Mouse (Mus musculus) neural tube, embryonic 14.5 days (tissue): ENCODE results near the gene Gpatch2l. TPM values are rescaled to one million over a fixed set of nuclear protein-coding genes. Genes with fewer than 3 reads are reported as not detected.
A peak's percentile ranks its signal among the peaks of the same experiment; 100 is the strongest.

Source experiments
- ATAC-seq: fragments of 200-750 bp; cut with Nextera tagmentation; 2 replicates; pipeline ENCODE4 v1.8.0; 2017; ENCODE audit warnings: low read depth, mild to moderate bottlenecking, moderate TSS enrichment, moderate library complexity
- H3K27ac ChIP-seq: fragments of 300-500 bp; sonication (generic); 2 replicates; pipeline ENCODE4 v1.5.1; 2014; ENCODE audit warnings: low read depth, mild to moderate bottlenecking, control low read depth, low read length, moderate library complexity, mixed read lengths
- H3K27me3 ChIP-seq: fragments of 300-500 bp; sonication (generic); 2 replicates; pipeline ENCODE4 v1.6.1; 2014; ENCODE audit warnings: low read length; ENCODE audit not compliant: control insufficient read depth, insufficient read depth
- H3K36me3 ChIP-seq: fragments of 300-500 bp; sonication (generic); 2 replicates; pipeline ENCODE4 v1.6.1; 2014; ENCODE audit warnings: low read length, mixed read lengths; ENCODE audit not compliant: control insufficient read depth, insufficient read depth
- H3K4me1 ChIP-seq: fragments of 300-500 bp; sonication (generic); 2 replicates; pipeline ENCODE4 v1.6.1; 2014; ENCODE audit warnings: low read length; ENCODE audit not compliant: control insufficient read depth, insufficient read depth
- H3K4me2 ChIP-seq: fragments of 300-500 bp; sonication (generic); 2 replicates; pipeline ENCODE4 v1.6.1; 2014; ENCODE audit warnings: mild to moderate bottlenecking, low read depth, low read length, control low read depth
- H3K4me3 ChIP-seq: fragments of 300-500 bp; sonication (generic); 2 replicates; pipeline ENCODE4 v1.5.1; 2014; ENCODE audit warnings: low read depth, low read length, control low read depth, mixed read lengths
- H3K9ac ChIP-seq: fragments of 300-500 bp; sonication (generic); replicated peaks from 2 replicates; pipeline ENCODE4 v1.6.1; 2014; ENCODE audit warnings: low read depth, mild to moderate bottlenecking, control low read depth, low read length, mixed read lengths
- H3K9me3 ChIP-seq: fragments of 300-500 bp; sonication (generic); 2 replicates; pipeline ENCODE4 v1.6.1; 2016; ENCODE audit warnings: low read length; ENCODE audit not compliant: control insufficient read depth
- WGBS: fragments of 180-500 bp; shearing (Covaris S2); extraction: QIAGEN DNeasy Blood & Tissue Kit; methylation state at CpG from one replicate; pipeline ENCODE4 v1.1.7; 2014; 5-methylcytosine and 5-hydroxymethylcytosine counted together
- polyA plus RNA-seq: library from polyadenylated mRNA; unstranded; fragments of >200 nt; fragmentation: Nextera tagmentation; extraction: Ambion mirVana; gene quantifications from 2 replicates; pipeline ENCODE4 v1.2.1, GENCODE M21; 2014

Gpatch2l gene
- polyA plus RNA-seq, 1 experiment from 2014 or later, result 25.9 TPM

- no peaks in the 10 kb centered on the region for H3K27me3 ChIP-seq
- no peak overlapping the region for H3K9ac ChIP-seq
- H3K4me2 ChIP-seq, result peak overlapping the region; percentile 11; the same call in 1 of the 2 replicates
- 21% methylated on average over 15 of the region's 15 CpGs for WGBS
- H3K36me3 ChIP-seq, result no peaks in the 10 kb centered on the region
- H3K27ac ChIP-seq, result no peak overlapping the region
- H3K9me3 ChIP-seq, result no peaks in the 10 kb centered on the region
- H3K4me3 ChIP-seq, result no peak overlapping the region
- H3K4me1 ChIP-seq, result no peaks in the 10 kb centered on the region
- no peak for ATAC-seq
These were observed 64.1 kb downstream of the Gpatch2l start for GRCm38 (mm10) chr12:86305635-86306243.

- no peak overlapping the region for H3K4me2 ChIP-seq
- no peak overlapping the region for H3K27ac ChIP-seq
- no peaks in the 10 kb centered on the region for H3K4me1 ChIP-seq
- H3K9ac ChIP-seq, result no peak overlapping the region
- no peaks in the 10 kb centered on the region for H3K27me3 ChIP-seq
- no peak overlapping the region for H3K4me3 ChIP-seq
- no peak for ATAC-seq
- H3K36me3 ChIP-seq, result no peaks in the 10 kb centered on the region
- no peaks in the 10 kb centered on the region for H3K9me3 ChIP-seq
- 81% methylated on average over 10 of the region's 10 CpGs for WGBS
These were observed 67.8 kb downstream of the Gpatch2l start for GRCm38 (mm10) chr12:86309474-86309873.

GRCm38 (mm10) chr12:86309902-86310301, 68.2 kb downstream of the Gpatch2l start:
- no peaks in the 10 kb centered on the region for H3K4me1 ChIP-seq
- H3K36me3 ChIP-seq, result no peaks in the 10 kb centered on the region
- 86% methylated on average over 4 of the region's 4 CpGs for WGBS

GRCm38 (mm10) chr12:86320629-86321028, 79.0 kb downstream of the Gpatch2l start:
- no peak overlapping the region for H3K4me3 ChIP-seq
- ATAC-seq, result no peak
- no peak overlapping the region for H3K27ac ChIP-seq
- WGBS, result 11% methylated on average over 12 of the region's 12 CpGs
- no peaks in the 10 kb centered on the region for H3K36me3 ChIP-seq
- no peaks in the 10 kb centered on the region for H3K9me3 ChIP-seq
- no peak overlapping the region for H3K9ac ChIP-seq
- no peaks in the 10 kb centered on the region for H3K4me1 ChIP-seq
- H3K27me3 ChIP-seq, result no peaks in the 10 kb centered on the region
- no peak overlapping the region for H3K4me2 ChIP-seq

More at GRCm38 (mm10) chr12:86309902-86310301, 68.2 kb downstream of the Gpatch2l start:
- H3K27me3 ChIP-seq, result no peaks in the 10 kb centered on the region
- H3K4me2 ChIP-seq, result no peak overlapping the region
- no peak overlapping the region for H3K27ac ChIP-seq
- H3K4me3 ChIP-seq, result no peak overlapping the region
- no peaks in the 10 kb centered on the region for H3K9me3 ChIP-seq
- no peak for ATAC-seq
- no peak overlapping the region for H3K9ac ChIP-seq

- Histone ChIP-seq H3K4me3 (no peak overlapping the region), H3K27me3 (no peaks in the 10 kb centered on the region), H3K4me2 (no peak overlapping the region), H3K4me1 (no peaks in the 10 kb centered on the region), H3K9ac (no peak overlapping the region), H3K36me3 (no peaks in the 10 kb centered on the region), H3K27ac (no peak overlapping the region), H3K9me3 (no peaks in the 10 kb centered on the region)
- no peak for ATAC-seq
- 7% methylated on average over 3 of the region's 3 CpGs for WGBS
These were observed 82.6 kb downstream of the Gpatch2l start for GRCm38 (mm10) chr12:86324297-86324696.

GRCm38 (mm10) chr12:86329813-86330212, 88.2 kb downstream of the Gpatch2l start:
- WGBS, result 62% methylated on average over 4 of the region's 4 CpGs
- H3K27ac ChIP-seq, result no peak overlapping the region
- no peak overlapping the region for H3K9ac ChIP-seq
- ATAC-seq, result no peak
- peaks cover 9% of the 10 kb centered on the region; the same call in 1 of the 2 replicates for H3K4me1 ChIP-seq
- H3K27me3 ChIP-seq, result no peaks in the 10 kb centered on the region
- no peak overlapping the region for H3K4me2 ChIP-seq
- H3K4me3 ChIP-seq, result no peak overlapping the region
- H3K36me3 ChIP-seq, result no peaks in the 10 kb centered on the region
- H3K9me3 ChIP-seq, result no peaks in the 10 kb centered on the region

GRCm38 (mm10) chr12:86330684-86331083, 89.0 kb downstream of the Gpatch2l start:
- peaks cover 9% of the 10 kb centered on the region; the same call in 1 of the 2 replicates for H3K4me1 ChIP-seq
- 37% methylated on average over 9 of the region's 9 CpGs for WGBS
- H3K4me3 ChIP-seq, result no peak overlapping the region
- peak overlapping the region; percentile 18; the same call in 1 of the 2 replicates for H3K4me2 ChIP-seq
- peak; percentile 76; the same call in 1 of the 2 replicates for ATAC-seq
- no peak overlapping the region for H3K27ac ChIP-seq
- H3K9ac ChIP-seq, result no peak overlapping the region
- no peaks in the 10 kb centered on the region for H3K27me3 ChIP-seq
- no peaks in the 10 kb centered on the region for H3K9me3 ChIP-seq
- H3K36me3 ChIP-seq, result no peaks in the 10 kb centered on the region

- no peaks in the 10 kb centered on the region for H3K36me3 ChIP-seq
- peak overlapping the region; percentile 18; the same call in 1 of the 2 replicates for H3K4me2 ChIP-seq
- 0 out of 2 replicates have a peak, but pooled peaks have one; percentile 52 for ATAC-seq
- no peaks in the 10 kb centered on the region for H3K27me3 ChIP-seq
- no peak overlapping the region for H3K27ac ChIP-seq
- peaks cover 9% of the 10 kb centered on the region; the same call in 1 of the 2 replicates for H3K4me1 ChIP-seq
- no peak overlapping the region for H3K4me3 ChIP-seq
- WGBS, result 32% methylated on average over 10 of the region's 10 CpGs
- no peak overlapping the region for H3K9ac ChIP-seq
- no peaks in the 10 kb centered on the region for H3K9me3 ChIP-seq
These were observed 89.6 kb downstream of the Gpatch2l start for GRCm38 (mm10) chr12:86331248-86331647.

- H3K4me1 ChIP-seq, result peaks cover under 1% of the 10 kb centered on the region; the same call in 1 of the 2 replicates
- H3K4me3 ChIP-seq, result no peak overlapping the region
- H3K9ac ChIP-seq, result no peak overlapping the region
- no peak overlapping the region for H3K4me2 ChIP-seq
- H3K27me3 ChIP-seq, result no peaks in the 10 kb centered on the region
- no peaks in the 10 kb centered on the region for H3K9me3 ChIP-seq
- WGBS, result 96% methylated on average over 3 of the region's 3 CpGs
- H3K36me3 ChIP-seq, result no peaks in the 10 kb centered on the region
- ATAC-seq, result no peak
- H3K27ac ChIP-seq, result no peak overlapping the region
These were observed 94.6 kb downstream of the Gpatch2l start for GRCm38 (mm10) chr12:86336209-86336608.
